Mouse (Mus musculus): ENCODE data around the gene Rhbdl1. TPM values are rescaled to one million over a fixed set of nuclear protein-coding genes. Genes with fewer than 3 reads are reported as not detected.
"Not testable (repeated sequence)": the region's sequence is repeated elsewhere in the genome, so short reads cannot be mapped to it uniquely, and the experiment has no call there.

The Rhbdl1 gene
- total RNA-seq, 2 experiments from 2014 or later = 43.0 to 44.8 TPM

DNA sequence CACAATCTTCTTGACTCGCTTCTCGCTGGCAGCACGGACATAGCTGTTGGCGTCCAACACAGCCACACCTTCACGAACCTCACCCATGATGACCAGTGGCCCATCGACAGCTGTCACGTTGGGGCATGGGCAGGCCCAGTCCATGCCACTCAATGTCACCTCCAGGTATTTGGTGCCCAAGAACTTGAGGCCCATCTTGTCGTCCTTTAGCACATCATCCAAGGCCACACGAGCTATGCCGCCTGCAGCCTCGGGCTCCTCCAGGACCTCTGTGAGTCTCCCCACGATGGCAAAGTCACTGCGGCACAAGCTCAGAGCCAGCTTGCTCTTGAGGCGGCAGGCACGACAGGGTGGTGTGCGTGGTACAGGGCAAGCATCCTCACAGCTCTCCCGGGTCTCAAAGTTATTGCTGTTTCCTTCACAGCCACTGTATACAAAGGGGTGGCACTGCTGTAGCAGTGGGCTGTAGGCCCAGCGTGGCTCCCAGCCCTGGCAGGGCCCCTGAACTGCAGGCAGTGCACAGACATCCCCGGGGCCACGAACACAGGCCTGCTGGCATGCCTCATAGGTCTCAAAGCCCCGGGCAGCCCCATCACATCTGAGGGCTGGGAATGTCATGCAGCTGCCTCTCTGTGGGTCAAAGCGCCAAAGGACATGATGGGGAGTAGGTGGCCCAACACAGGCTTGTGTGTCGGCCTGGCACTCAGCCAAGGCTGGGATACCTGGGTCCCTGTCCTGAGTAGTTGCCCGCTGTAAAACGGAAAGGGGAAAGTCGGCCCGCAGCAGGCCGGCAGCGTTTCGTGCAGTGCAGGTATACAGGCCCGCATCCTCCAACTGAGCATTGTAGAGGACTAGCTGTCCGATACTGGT is 40.9 kb upstream of the Rhbdl1 start:
- DNase-seq (ENCODE audit: low spot score in 2 of 2) = no peak
- H3K4me3 ChIP-seq = no peak overlapping the region
- H3K27ac ChIP-seq = no peak overlapping the region
- TF ChIP-seq CTCF (conservative IDR thresholded peaks at IDR 0.05) = no peak

DNA sequence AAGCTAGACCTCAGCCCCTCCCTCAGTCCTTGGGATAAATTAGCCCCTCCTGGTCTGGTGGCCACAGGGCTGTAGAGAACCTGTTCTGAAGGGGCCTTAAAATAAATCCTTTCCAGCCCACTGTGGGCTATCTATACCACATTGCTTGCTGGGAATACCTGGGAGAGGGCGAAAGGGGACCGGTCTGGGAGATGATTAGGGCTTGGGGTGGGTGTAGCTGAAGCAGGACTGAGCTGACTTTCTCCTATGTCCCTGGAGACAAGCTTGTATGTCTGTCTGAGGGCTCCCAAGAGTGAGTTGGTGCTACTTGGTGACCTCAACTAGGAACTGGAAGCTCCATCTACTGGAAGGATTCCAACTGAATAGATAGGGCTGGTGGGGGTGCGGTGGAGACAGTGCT is 39.9 kb upstream of the Rhbdl1 start:
- no peak for TF ChIP-seq CTCF (conservative IDR thresholded peaks at IDR 0.05)
- Histone ChIP-seq H3K27ac (no peak overlapping the region), H3K4me3 (no peak overlapping the region)
- no peak for DNase-seq (ENCODE audit: low spot score in 2 of 2)

DNA sequence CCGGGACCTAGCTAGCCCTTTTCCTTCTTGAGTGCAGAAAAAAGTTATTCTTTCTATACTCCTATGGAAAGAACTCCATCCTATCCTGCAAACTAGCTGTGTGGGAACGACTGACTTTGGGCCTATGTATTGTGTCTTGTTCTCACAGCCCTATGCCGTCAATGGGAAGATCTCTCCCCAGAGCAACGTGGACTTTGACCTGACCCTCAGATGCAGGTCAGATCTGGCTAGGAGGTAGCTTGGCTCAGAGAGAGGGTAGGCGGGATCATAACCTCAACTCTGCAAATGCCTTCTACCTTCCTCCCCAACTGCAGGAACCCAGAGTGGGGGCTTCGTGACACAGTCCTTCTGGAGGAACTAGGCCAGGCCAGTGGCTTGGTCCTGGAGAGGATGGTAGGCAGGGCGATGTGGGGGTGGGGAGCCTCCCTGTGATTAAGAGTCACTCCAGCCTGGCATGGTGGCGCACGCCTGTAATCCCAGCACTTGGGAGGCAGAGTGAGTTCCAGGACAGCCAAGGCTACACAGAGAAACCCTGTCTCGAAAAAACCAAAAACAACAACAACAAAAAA is 39.3 kb upstream of the Rhbdl1 start:
- Histone ChIP-seq H3K27ac (peak overlapping the region; percentile 97), H3K4me3 (peak overlapping the region; percentile 99)
- TF ChIP-seq CTCF (conservative IDR thresholded peaks at IDR 0.05) = no peak
- DNase-seq (ENCODE audit: low spot score in 2 of 2) = no peak

DNA sequence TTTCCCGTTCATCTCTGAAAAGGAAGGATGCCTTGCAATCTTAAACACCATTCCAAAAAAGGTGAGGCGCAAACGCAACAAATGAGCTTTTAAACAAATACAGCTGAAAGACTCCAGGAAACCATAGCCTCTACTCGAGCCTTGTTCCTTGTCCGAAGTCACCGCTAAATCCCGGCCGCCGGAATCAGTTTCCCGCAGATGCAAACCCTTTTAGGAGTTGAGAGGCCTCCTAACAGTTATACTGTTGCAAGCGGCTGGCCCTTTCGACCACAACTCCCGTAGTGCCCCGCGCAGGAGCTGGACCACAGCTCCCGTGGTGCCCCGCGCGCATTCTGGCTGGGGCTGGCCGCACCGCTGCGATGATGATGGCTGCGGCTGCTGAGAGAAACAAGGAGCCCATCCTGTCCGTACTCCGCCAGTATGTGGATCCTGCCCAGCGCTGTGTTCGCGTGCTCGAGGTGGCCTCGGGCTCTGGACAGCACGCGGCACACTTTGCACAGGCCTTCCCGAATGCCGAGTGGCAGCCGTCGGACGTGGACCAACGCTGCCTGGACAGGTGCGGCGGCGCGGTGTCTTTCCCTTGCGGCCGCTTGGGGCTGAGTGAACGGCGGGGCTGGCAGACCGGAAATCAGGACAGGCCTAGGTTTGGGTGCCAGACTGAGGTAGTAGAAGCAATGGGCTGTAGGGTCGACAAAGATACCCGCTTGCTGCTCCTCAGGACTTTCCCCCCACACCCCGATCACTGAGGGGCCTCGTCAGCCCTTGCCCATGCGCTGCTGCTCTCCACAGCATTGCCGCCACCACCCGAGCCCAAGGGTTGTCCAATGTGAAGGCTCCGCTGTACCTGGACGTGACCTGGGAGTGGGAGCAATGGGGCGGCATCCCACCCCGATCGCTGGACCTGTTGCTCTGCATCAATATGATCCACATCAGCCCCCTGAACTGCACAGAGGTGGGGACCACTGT is 38.4 kb upstream of the Rhbdl1 start:
- Histone ChIP-seq H3K4me3 (peak overlapping the region; percentile 99), H3K27ac (peak overlapping the region; percentile 97)
- DNase-seq (ENCODE audit: low spot score in 2 of 2) = peak; percentile 92 to 94
- peak; percentile 55 for TF ChIP-seq CTCF (conservative IDR thresholded peaks at IDR 0.05)

DNA sequence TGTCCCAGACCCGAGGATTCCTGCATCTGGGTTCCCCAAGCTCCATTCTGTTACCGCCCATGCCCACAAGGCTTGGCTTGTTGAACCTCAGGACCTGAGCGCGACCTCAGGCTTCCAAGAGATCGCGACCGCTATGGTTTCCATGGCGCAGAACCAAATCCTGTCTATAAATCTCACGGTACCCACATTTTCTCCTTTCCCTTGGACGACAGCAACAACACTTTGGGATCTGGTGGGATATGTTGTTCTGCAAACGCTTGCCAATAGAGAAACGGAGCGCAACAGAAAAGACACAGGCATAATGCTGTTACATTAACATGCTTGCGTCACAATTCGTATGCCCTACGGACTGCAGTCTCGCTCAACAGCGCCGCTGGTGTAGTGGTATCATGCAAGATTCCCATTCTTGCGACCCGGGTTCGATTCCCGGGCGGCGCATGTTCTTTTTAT is 37.7 kb upstream of the Rhbdl1 start, which contains the start of gene Mettl26:
Mettl26 (plus strand) TSS at position 354 of the 450 bp plus-strand sequence.
- H3K4me3 ChIP-seq = peak within 1 kb of the TSS; percentile 99
- peak; percentile 95 to 99 for DNase-seq (ENCODE audit: low spot score in 2 of 2)
- peak; percentile 38 for TF ChIP-seq CTCF (conservative IDR thresholded peaks at IDR 0.05)

DNA sequence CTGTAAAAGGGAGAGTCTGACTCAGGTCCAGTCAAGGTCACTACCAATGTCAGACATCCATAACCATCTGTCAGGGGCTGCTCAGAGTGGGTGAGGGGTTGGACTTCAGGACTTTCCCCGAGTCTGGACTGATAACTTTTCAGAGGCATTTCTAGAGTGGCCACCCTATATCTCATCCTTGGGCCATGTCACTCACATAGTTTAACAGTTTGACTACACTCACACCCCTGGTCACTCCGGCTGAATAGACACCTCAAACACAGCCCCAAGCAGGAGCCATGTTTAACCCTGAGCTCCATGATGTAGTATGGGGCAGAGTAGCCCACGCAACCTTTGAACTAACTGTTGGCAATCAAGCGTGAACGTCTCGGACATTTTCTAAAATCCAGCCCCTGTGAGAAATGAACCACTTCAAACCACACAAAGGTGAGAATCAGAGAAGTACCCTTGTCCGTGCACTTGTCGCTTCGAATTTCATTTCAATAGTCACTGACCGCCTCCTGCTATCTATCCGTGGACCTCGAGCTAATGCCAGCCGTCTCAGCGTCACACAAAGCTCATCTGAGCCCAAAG is 37.1 kb upstream of the Rhbdl1 start:
- no peak for TF ChIP-seq CTCF (conservative IDR thresholded peaks at IDR 0.05)
- Histone ChIP-seq H3K27ac (peak overlapping the region; percentile 97), H3K4me3 (peak overlapping the region; percentile 99)
- DNase-seq (ENCODE audit: low spot score in 2 of 2) = no peak

More for the DNA sequence above, 37.7 kb upstream of the Rhbdl1 start, which contains the start of gene Mettl26:
- peak within 1 kb of the TSS; percentile 97 for H3K27ac ChIP-seq

DNA sequence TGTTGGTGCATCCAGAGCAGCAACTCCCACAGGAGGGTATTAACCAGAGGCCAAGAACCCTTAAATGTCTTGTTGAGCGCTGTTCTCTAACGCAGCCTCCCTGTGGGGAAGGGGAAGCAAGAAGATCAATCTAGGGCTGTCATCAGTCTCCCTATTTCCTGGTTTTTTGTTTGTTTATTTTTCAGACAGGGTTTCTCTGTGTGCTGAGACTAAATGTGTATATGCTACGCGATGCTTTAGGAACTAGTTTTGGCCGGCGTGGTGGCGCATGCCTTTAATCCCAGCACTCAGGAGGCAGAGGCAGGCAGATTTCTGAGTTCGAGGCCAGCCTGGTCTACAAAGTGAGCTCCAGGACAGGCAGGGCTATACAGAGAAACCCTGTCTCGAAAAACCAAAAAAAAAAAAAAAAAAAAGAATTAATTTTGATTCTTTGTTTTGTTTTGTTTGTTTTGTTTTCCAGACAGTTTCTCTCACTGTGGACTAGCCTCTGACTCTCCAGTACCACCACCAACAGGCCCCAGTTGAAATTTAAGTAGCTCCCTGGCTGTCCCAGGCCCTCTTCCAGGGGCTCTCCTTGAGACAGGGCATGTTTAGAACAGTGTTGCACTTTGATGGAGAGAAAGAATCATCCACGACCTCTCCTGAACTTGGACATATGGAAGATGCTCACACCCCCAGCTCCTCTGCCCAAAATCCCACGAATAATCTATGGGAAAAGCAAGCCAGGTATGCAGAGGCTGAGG is 36.5 kb upstream of the Rhbdl1 start:
- peak overlapping the region; percentile 97; the same call in 1 of the 2 replicates for H3K27ac ChIP-seq
- no peak overlapping the region; the same call in 1 of the 2 replicates for H3K4me3 ChIP-seq

DNA sequence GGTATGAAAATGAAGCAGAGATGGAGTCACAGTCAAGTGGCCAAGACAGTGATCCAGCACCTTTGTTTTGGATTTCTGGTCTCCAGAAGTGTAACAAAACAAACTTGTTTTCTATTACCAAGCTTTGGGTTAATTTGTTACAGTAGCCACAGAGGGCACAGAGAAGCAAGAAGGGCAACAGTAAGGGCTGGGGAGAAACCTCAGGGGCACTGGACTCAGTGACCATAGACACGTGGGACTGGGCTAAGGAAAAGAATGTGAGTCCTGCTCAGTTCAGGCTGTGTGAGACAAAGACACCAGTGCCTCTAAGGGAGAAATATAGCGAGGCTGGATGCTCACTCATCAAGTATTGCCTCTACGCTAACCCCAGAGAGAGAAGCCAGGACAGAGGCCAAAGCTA is 35.6 kb upstream of the Rhbdl1 start:
- no peak overlapping the region for H3K27ac ChIP-seq
- no peak overlapping the region for H3K4me3 ChIP-seq
- no peak for DNase-seq (ENCODE audit: low spot score in 2 of 2)
- no peak for TF ChIP-seq CTCF (conservative IDR thresholded peaks at IDR 0.05)

More for the DNA sequence above, 36.5 kb upstream of the Rhbdl1 start:
- no peak for DNase-seq (ENCODE audit: low spot score in 2 of 2)
- no peak for TF ChIP-seq CTCF (conservative IDR thresholded peaks at IDR 0.05)

DNA sequence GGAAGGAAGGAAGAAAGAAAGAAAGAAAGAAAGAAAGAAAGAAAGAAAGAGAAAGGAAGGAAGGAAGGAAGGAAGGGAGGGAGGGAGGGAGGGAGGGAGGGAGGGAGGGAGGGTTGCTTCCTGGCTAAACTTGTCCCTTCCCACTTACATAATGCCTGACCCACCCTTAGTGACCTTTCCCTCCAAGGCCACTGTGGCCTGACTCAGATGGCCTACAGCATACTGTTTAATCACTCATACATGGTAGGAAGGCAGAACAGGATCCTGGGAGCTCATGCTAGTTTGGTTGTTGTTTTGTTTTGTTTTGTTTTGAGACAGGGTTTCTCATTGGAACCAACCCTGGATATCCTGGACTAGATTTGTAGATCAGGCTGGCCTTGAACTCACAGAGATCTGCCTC is 34.5 kb upstream of the Rhbdl1 start:
- H3K4me3 ChIP-seq; DNase-seq (ENCODE audit: low spot score in 2 of 2); H3K27ac ChIP-seq: not testable (repeated sequence)

DNA sequence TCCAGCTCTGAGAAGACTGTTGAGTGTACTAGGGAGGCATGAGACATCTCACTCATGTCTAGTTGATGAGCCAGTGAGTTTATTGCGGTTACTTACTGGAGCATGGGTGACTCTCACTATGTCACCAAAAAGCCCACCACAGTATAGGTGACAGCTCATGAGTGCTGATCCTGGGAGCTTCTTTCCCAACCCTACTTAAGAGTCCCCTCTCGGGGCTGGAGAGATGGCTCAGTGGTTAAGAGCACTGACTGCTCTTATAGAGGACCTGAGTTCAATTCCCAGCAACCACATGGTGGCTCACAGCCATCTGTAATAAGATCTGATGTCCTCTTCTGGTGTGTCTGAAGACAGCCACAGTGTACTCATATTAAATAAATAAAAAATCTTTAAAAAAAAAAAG is 32.9 kb upstream of the Rhbdl1 start:
- DNase-seq (ENCODE audit: low spot score in 2 of 2) = no peak
- no peak overlapping the region for H3K4me3 ChIP-seq
- TF ChIP-seq CTCF (conservative IDR thresholded peaks at IDR 0.05) = no peak
- H3K27ac ChIP-seq = no peak overlapping the region

DNA sequence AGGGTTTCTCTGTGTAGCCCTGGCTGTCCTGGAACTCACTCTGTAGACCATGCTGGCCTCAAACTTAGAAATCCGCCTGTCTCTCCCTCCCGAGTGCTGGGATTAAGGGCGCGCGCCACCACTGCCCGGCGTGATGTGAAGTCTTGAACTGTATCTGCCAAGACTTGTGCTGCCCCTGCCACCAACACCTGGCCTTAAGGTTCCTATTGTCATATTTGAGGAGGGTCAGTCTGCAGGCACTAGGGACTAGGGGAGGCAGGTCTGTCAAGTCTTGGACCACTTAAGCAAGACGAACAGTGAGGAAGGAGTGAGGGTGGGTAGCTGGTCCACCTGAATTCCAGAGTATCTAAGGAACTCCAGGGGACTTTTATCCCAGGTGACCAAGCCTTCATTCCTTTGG is 32.4 kb upstream of the Rhbdl1 start:
- Histone ChIP-seq H3K27ac (no peak overlapping the region), H3K4me3 (no peak overlapping the region)
- TF ChIP-seq CTCF (conservative IDR thresholded peaks at IDR 0.05) = no peak
- DNase-seq (ENCODE audit: low spot score in 2 of 2) = no peak
